Mouse (Mus musculus) cortical plate, adult 2 months (tissue): ENCODE measurements around the gene Hcfc1r1.

Experiments used
- CTCF ChIP-seq: fragments of 200-500 bp; IDR thresholded peaks from 2 replicates; pipeline ENCODE4 v1.5.1; 2011; ENCODE audit warnings: mild to moderate bottlenecking, control low read depth, low read length; ENCODE audit not compliant: insufficient read depth; ENCODE audit errors: extremely low read depth
- POLR2A ChIP-seq: fragments of 200-500 bp; IDR thresholded peaks from 2 replicates; pipeline ENCODE4 v1.6.1; 2011; ENCODE audit warnings: mild to moderate bottlenecking, low read length, control low read depth; ENCODE audit not compliant: insufficient read depth; ENCODE audit errors: extremely low read depth

GRCm38 (mm10) chr17:23719455-23719854 is 46.1 kb downstream of the Hcfc1r1 start:
- TF ChIP-seq POLR2A (no peak), CTCF (no peak)
